Mouse (Mus musculus) G1E (cell line): ENCODE data around the gene Cldn8. TPM values are rescaled to one million over a fixed set of nuclear protein-coding genes. Genes with fewer than 3 reads are reported as not detected.

Experiments
- ATAC-seq: 2 replicates; pipeline ENCODE4 v1.8.0; 2016; ENCODE audit warnings: mild to moderate bottlenecking; ENCODE audit not compliant: insufficient number of reproducible peaks, poor library complexity, low FRiP score, severe bottlenecking; ENCODE audit errors: extremely low read depth
- DNase-seq: peaks from one replicate; pipeline ENCODE4 v3.0.0; 2012; ENCODE audit warnings: low spot score
- H3K27me3 ChIP-seq: 2 replicates; pipeline ENCODE4 v1.6.1; 2012; ENCODE audit warnings: mild to moderate bottlenecking, low read length, inconsistent platforms; ENCODE audit not compliant: insufficient read depth
- H3K36me3 ChIP-seq: replicated peaks from 2 replicates; pipeline ENCODE3; 2012; ENCODE audit warnings: mild to moderate bottlenecking, inconsistent platforms
- H3K4me1 ChIP-seq: 2 replicates; pipeline ENCODE4 v1.6.1; 2012; ENCODE audit warnings: low read depth, low read length, inconsistent platforms, mixed read lengths; ENCODE audit not compliant: insufficient read depth
- H3K4me3 ChIP-seq: 2 replicates; pipeline ENCODE4 v1.5.1; 2012; ENCODE audit warnings: low read depth, mild to moderate bottlenecking, inconsistent platforms, low read length, moderate library complexity, mixed read lengths
- H3K9me3 ChIP-seq: replicated peaks from 2 replicates; pipeline ENCODE4 v1.6.1; 2012; ENCODE audit warnings: inconsistent platforms
- CTCF ChIP-seq: IDR thresholded peaks from 2 replicates; pipeline ENCODE4 v1.5.1; 2012; ENCODE audit warnings: low read depth, low read length, inconsistent platforms, mixed read lengths
- GATA1 ChIP-seq: IDR thresholded peaks from 2 replicates; pipeline ENCODE4 v1.6.1; 2012; ENCODE audit warnings: borderline replicate concordance, low read length, inconsistent platforms, mixed read lengths
- GATA2 ChIP-seq: IDR thresholded peaks from 2 replicates; pipeline ENCODE4 v1.6.1; 2012; ENCODE audit warnings: low read depth, low read length, inconsistent platforms, borderline replicate concordance
- POLR2AphosphoS5 ChIP-seq: IDR thresholded peaks from 2 replicates; pipeline ENCODE4 v1.6.1; 2012; ENCODE audit warnings: low read depth, low read length, inconsistent platforms; ENCODE audit not compliant: insufficient replicate concordance
- TAL1 ChIP-seq: conservative IDR thresholded peaks from 2 replicates; pipeline ENCODE4 v1.6.1; 2012; ENCODE audit warnings: low read depth, low read length, inconsistent platforms, mixed read lengths
- polyA plus RNA-seq: library from polyadenylated mRNA; stranded (reverse); fragments of >175 nt; gene quantifications from 2 replicates; pipeline ENCODE4 v1.2.3, GENCODE M21; 2012
- total RNA-seq, 2 experiments: library from RNA; stranded (forward) in 1 of 2; stranded (reverse) in 1 of 2; fragments of 200-1000 nt in 1 of 2; fragments of >200 nt in 1 of 2; fragmentation: Nextera tagmentation in 1 of 2; gene quantifications; 2 replicates each; pipeline ENCODE4 v1.2.3; 2014 to 2017

Gene Cldn8
- total and polyA plus RNA-seq, 3 experiments: not detected

DNA sequence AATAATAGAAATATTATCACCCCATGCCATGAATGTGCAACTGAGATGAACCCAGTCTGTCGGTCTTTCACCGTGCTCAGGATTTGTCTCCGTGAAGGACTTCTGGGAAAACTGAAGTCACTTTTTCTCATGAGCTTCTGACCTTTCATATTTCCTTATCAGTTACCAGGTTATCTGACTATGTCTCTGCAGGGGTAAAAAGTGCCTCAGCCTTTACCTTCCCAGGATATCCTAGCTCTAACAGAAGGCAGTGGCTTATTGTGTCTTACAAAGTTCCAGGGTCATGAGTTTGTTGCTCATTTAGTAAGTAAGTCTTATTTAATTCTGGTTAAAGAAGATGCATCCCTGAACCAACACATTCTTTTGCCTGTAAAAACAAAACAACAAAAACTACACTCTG is 6.7 kb upstream of the Cldn8 start:
- ATAC-seq (no peak), DNase-seq (no peak)
- Histone ChIP-seq H3K27me3 (no peaks in the 10 kb centered on the region), H3K4me3 (no peak overlapping the region), H3K9me3 (peaks cover 2% of the 10 kb centered on the region; the same call in 1 of the 2 replicates), H3K36me3 (no peaks in the 10 kb centered on the region), H3K4me1 (no peaks in the 10 kb centered on the region)
- no peak for TF ChIP-seq GATA2
- TF ChIP-seq TAL1: no peak

DNA sequence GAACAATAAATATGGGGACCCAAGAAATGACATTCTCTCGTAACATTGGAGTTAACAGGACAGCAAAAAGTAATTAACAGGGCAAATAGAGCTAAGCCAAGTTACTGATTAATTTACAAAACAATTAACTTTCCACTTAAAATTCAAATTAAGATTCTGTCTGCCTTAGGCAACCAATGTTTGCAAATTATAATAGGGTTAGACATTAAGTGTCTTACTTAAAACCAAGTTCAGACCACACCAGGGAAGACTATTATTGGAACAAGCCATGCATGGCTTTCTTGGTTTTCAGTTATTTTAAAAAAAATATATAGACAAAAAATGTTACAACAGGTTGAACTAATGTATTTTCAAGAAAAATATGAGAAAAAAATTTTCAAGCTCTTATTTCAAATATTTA is 6.1 kb upstream of the Cldn8 start:
- Histone ChIP-seq H3K36me3 (no peaks in the 10 kb centered on the region), H3K4me3 (no peak overlapping the region), H3K27me3 (no peaks in the 10 kb centered on the region), H3K9me3 (peaks cover 2% of the 10 kb centered on the region; the same call in 1 of the 2 replicates), H3K4me1 (no peaks in the 10 kb centered on the region)
- no peak for DNase-seq
- ATAC-seq: no peak
- TF ChIP-seq CTCF (no peak), GATA1 (no peak), GATA2 (no peak)

DNA sequence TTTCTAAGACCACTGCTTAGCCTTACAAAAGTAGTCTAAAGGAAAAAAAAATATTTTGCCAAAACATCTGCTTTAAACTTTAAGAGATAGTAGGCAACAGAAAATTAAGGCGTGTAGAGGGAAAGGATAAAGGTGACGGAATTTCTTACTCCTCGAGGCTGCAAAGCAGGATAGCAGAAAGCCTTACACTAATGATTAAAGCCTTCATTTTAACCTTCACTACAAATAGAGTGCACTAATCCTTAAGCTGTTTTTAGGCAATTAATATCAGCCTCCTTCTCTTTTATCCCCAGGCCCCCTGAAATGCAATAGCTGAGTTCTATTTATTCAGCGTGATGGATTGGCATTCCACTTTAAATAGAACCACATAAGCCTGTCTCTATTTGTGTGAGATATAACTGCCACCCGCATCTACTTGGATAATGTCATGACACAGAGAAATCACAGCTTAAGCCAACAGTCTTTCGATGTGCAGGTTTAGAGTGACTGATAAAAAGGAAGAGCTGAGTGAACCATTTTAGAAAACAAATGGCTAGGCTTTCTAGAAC is 1.3 kb downstream of the Cldn8 start:
- DNase-seq: no peak
- TF ChIP-seq CTCF (no peak), TAL1 (no peak), GATA2 (no peak), GATA1 (no peak), POLR2AphosphoS5 (no peak)
- no peaks in the 10 kb centered on the region for H3K36me3 ChIP-seq
- H3K4me3 ChIP-seq: no peak overlapping the region
- H3K27me3 ChIP-seq: no peaks in the 10 kb centered on the region
- H3K4me1 ChIP-seq: no peaks in the 10 kb centered on the region
- ATAC-seq: no peak
- H3K9me3 ChIP-seq: peaks cover 19% of the 10 kb centered on the region

DNA sequence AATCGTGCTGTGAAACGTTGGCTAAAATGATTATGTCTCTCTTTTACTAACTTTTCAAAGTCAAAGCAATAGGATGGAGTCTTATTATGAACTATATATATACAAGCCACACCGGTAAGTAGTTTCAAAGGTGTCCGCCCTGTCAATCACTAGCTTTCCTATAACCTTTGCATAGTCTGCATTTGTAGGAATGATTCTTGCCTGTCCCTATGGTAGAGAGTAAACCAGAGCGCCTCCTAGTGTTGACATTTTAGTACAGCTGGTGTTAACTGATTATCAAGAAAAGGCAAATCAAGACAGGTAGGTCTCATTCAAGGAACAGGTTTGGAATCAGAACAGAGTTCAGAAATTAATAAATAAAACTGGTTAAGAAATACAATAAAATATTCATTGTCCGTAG is 20.5 kb downstream of the Cldn8 start:
- ATAC-seq (no peak), DNase-seq (no peak)
- H3K4me3 ChIP-seq: no peak overlapping the region

DNA sequence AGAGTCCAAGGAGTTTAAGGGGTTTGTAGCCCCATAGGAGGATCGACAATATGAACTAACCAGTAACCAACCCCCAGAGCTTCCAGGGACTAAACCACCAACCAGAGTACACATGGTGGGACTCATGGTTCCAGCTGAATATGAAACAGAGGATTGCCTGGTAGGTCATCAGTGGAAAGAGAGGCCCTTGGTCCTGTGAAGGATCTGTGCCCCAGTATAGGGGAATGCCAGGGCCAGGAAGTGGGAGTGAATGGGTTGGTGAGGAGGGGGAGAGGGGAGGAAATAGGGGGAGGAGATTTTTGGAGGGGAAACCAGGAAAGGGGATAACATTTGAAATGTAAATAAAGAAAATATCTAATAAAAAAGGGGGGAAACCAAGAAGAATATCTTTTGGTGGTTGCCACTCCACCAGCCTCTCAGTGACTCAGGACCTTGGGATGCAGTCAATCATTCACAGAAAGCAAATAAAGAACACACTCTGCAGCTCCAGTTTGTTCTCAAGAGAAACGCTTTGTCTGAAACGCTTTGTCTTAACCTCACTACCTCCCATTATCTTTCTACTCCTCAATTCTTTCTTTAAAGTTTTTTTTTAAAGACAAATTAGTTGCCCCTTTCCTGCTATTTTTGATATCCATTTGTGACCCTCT is 23.0 kb downstream of the Cldn8 start:
- 0 out of 2 replicates have a peak, but pooled peaks cover 2% of the 10 kb centered on the region for H3K9me3 ChIP-seq
- no peaks in the 10 kb centered on the region for H3K36me3 ChIP-seq
- TF ChIP-seq GATA2 (no peak), TAL1 (no peak), CTCF (no peak), GATA1 (no peak), POLR2AphosphoS5 (no peak)
- DNase-seq (no peak), ATAC-seq (no peak)
- H3K4me3 ChIP-seq: no peak overlapping the region
- no peaks in the 10 kb centered on the region for H3K4me1 ChIP-seq
- no peaks in the 10 kb centered on the region for H3K27me3 ChIP-seq

More for the DNA sequence above, 20.5 kb downstream of the Cldn8 start:
- Histone ChIP-seq H3K36me3 (no peaks in the 10 kb centered on the region), H3K27me3 (no peaks in the 10 kb centered on the region), H3K4me1 (no peaks in the 10 kb centered on the region), H3K9me3 (0 out of 2 replicates have a peak, but pooled peaks cover 2% of the 10 kb centered on the region)
- TF ChIP-seq POLR2AphosphoS5: no peak
- no peak for TF ChIP-seq TAL1
- TF ChIP-seq GATA2: no peak
- no peak for TF ChIP-seq CTCF
- no peak for TF ChIP-seq GATA1

DNA sequence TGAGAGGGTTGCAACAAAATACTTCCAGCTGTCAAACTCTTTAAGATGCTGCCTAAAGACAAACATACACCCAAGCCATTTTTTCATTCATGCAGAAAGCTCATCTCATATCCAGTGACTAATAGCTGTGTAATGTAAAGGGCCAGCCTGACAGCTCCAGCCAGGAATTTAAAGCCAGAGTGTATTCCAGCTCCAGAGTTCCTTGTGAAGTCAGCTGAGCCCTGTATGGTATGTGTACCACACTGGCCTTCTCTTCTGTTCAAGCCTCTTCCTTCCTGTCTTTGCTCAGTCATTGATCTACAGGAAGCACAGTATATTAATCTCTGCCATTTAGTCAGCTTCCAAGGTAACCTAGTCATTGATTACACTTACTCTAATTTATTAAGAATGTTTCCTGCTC is 51.6 kb downstream of the Cldn8 start:
- TF ChIP-seq GATA1 (no peak), TAL1 (no peak), CTCF (no peak), POLR2AphosphoS5 (no peak), GATA2 (no peak)
- DNase-seq (no peak), ATAC-seq (no peak)
- H3K4me1 ChIP-seq: no peaks in the 10 kb centered on the region
- H3K9me3 ChIP-seq: peaks cover 7% of the 10 kb centered on the region
- no peaks in the 10 kb centered on the region for H3K36me3 ChIP-seq
- no peaks in the 10 kb centered on the region for H3K27me3 ChIP-seq
- no peak overlapping the region for H3K4me3 ChIP-seq

Other genes with a start within 250 kb of the Cldn8 start
- not detected in 2 replicates for gene Cldn17, start 56.2 kb downstream of the Cldn8 start, total RNA-seq (2014; fragmentation: Nextera tagmentation)
- 0.12 and 0.16 TPM in 2 replicates for gene Cldn17, start 56.2 kb downstream of the Cldn8 start, total RNA-seq (2017)
- not detected in 2 replicates for gene Cldn17, start 56.2 kb downstream of the Cldn8 start, polyA plus RNA-seq
- gene Krtap24-1, start 49.1 kb upstream of the Cldn8 start, total RNA-seq (2014; fragmentation: Nextera tagmentation): not detected in 2 replicates
- not detected in 2 replicates for gene Krtap24-1, start 49.1 kb upstream of the Cldn8 start, total RNA-seq (2017)
- gene Krtap24-1, start 49.1 kb upstream of the Cldn8 start, polyA plus RNA-seq: not detected in 2 replicates
- not detected in 2 replicates for gene 2310079G19Rik, start 64.5 kb upstream of the Cldn8 start, total RNA-seq (2014; fragmentation: Nextera tagmentation)
- 0.27 TPM in 1 of 2 replicates, not detected in the other for gene 2310079G19Rik, start 64.5 kb upstream of the Cldn8 start, total RNA-seq (2017)
- gene 2310079G19Rik, start 64.5 kb upstream of the Cldn8 start, polyA plus RNA-seq: not detected in 2 replicates
- not detected in 2 replicates for gene Krtap26-1, start 84.6 kb upstream of the Cldn8 start, total RNA-seq (2014; fragmentation: Nextera tagmentation)
- gene Krtap26-1, start 84.6 kb upstream of the Cldn8 start, total RNA-seq (2017): not detected in 2 replicates
- gene Krtap26-1, start 84.6 kb upstream of the Cldn8 start, polyA plus RNA-seq: not detected in 2 replicates
- not detected in 2 replicates for gene Krtap27-1, start 108.5 kb upstream of the Cldn8 start, total RNA-seq (2014; fragmentation: Nextera tagmentation)
- gene Krtap27-1, start 108.5 kb upstream of the Cldn8 start, total RNA-seq (2017): not detected in 2 replicates
- gene Krtap27-1, start 108.5 kb upstream of the Cldn8 start, polyA plus RNA-seq: not detected in 2 replicates
- gene 2310061N02Rik, start 144.8 kb upstream of the Cldn8 start, total RNA-seq (2014; fragmentation: Nextera tagmentation): not detected in 2 replicates
- not detected in 2 replicates for gene 2310061N02Rik, start 144.8 kb upstream of the Cldn8 start, total RNA-seq (2017)
- not detected in 2 replicates for gene 2310061N02Rik, start 144.8 kb upstream of the Cldn8 start, polyA plus RNA-seq
- not detected in 2 replicates for gene Krtap13-1, start 165.7 kb upstream of the Cldn8 start, total RNA-seq (2014; fragmentation: Nextera tagmentation)
- 0.27 TPM in 1 of 2 replicates, not detected in the other for gene Krtap13-1, start 165.7 kb upstream of the Cldn8 start, total RNA-seq (2017)
- not detected in 2 replicates for gene Krtap13-1, start 165.7 kb upstream of the Cldn8 start, polyA plus RNA-seq
- not detected in 2 replicates for gene Krtap13, start 188.5 kb upstream of the Cldn8 start, total RNA-seq (2014; fragmentation: Nextera tagmentation)
- not detected in 2 replicates for gene Krtap13, start 188.5 kb upstream of the Cldn8 start, total RNA-seq (2017)
- gene Krtap13, start 188.5 kb upstream of the Cldn8 start, polyA plus RNA-seq: not detected in 2 replicates
- not detected in 2 replicates for gene 2310034C09Rik, start 195.7 kb upstream of the Cldn8 start, total RNA-seq (2014; fragmentation: Nextera tagmentation)
- gene 2310034C09Rik, start 195.7 kb upstream of the Cldn8 start, total RNA-seq (2017): not detected in 2 replicates
- not detected in 2 replicates for gene 2310034C09Rik, start 195.7 kb upstream of the Cldn8 start, polyA plus RNA-seq
- gene 2310057N15Rik, start 211.0 kb upstream of the Cldn8 start, total RNA-seq (2014; fragmentation: Nextera tagmentation): not detected in 2 replicates
- 0.12 TPM in 1 of 2 replicates, not detected in the other for gene 2310057N15Rik, start 211.0 kb upstream of the Cldn8 start, total RNA-seq (2017)
- not detected in 2 replicates for gene 2310057N15Rik, start 211.0 kb upstream of the Cldn8 start, polyA plus RNA-seq
- gene Gm5965, start 214.7 kb upstream of the Cldn8 start, total RNA-seq (2014; fragmentation: Nextera tagmentation): not detected in 2 replicates
- not detected in 2 replicates for gene Gm5965, start 214.7 kb upstream of the Cldn8 start, total RNA-seq (2017)
- gene Gm5965, start 214.7 kb upstream of the Cldn8 start, polyA plus RNA-seq: 0.17 TPM in 1 of 2 replicates, not detected in the other
- not detected in 2 replicates for gene Gm20741, start 249.0 kb upstream of the Cldn8 start, total RNA-seq (2014; fragmentation: Nextera tagmentation)
- gene Gm20741, start 249.0 kb upstream of the Cldn8 start, total RNA-seq (2017): not detected in 2 replicates
- not detected in 2 replicates for gene Gm20741, start 249.0 kb upstream of the Cldn8 start, polyA plus RNA-seq